Mouse (Mus musculus): ENCODE data around the gene Metrn.

Gene Metrn

GRCm38 (mm10) chr17:25830806-25831431 is 34.0 kb upstream of the Metrn start:
- no peak for DNase-seq (ENCODE audit: low spot score)

- no peak for DNase-seq (ENCODE audit: low spot score)
Observed at GRCm38 (mm10) chr17:25830200-25830753, 33.3 kb upstream of the Metrn start.

- DNase-seq (ENCODE audit: low spot score) = no peak
Observed at GRCm38 (mm10) chr17:25829558-25830017, 32.7 kb upstream of the Metrn start.

GRCm38 (mm10) chr17:25828712-25829557 is 32.0 kb upstream of the Metrn start, which contains the start of gene Jmjd8:
Jmjd8 (plus strand) TSS chr17:25828867.
- DNase-seq (ENCODE audit: low spot score) = peak; percentile 84

GRCm38 (mm10) chr17:25828223-25828594 is 31.3 kb upstream of the Metrn start:
- DNase-seq (ENCODE audit: low spot score) = no peak

GRCm38 (mm10) chr17:25827546-25828222 is 30.7 kb upstream of the Metrn start:
- DNase-seq (ENCODE audit: low spot score) = no peak

GRCm38 (mm10) chr17:25827011-25827410 is 30.1 kb upstream of the Metrn start:
- DNase-seq (ENCODE audit: low spot score) = no peak

GRCm38 (mm10) chr17:25825984-25826570 is 29.1 kb upstream of the Metrn start:
- DNase-seq (ENCODE audit: low spot score) = no peak

- no peak for DNase-seq (ENCODE audit: low spot score)
Observed at GRCm38 (mm10) chr17:25825311-25825710, 28.4 kb upstream of the Metrn start.

- no peak for DNase-seq (ENCODE audit: low spot score)
Observed at GRCm38 (mm10) chr17:25824362-25825142, 27.6 kb upstream of the Metrn start.

GRCm38 (mm10) chr17:25823452-25823851 is 26.5 kb upstream of the Metrn start, which contains the start of gene Wdr24:
Wdr24 (plus strand) TSS chr17:25823627.
- peak; percentile 86 for DNase-seq (ENCODE audit: low spot score)

- no peak for DNase-seq (ENCODE audit: low spot score)
Observed at GRCm38 (mm10) chr17:25818851-25819780, 22.2 kb upstream of the Metrn start.

- DNase-seq (ENCODE audit: low spot score) = no peak
Observed at GRCm38 (mm10) chr17:25817662-25818061, 20.7 kb upstream of the Metrn start.

- peak; percentile 81 for DNase-seq (ENCODE audit: low spot score)
Observed at GRCm38 (mm10) chr17:25813471-25813870, 16.5 kb upstream of the Metrn start.

GRCm38 (mm10) chr17:25810890-25811289 is 14.0 kb upstream of the Metrn start:
- DNase-seq (ENCODE audit: low spot score) = no peak

- DNase-seq (ENCODE audit: low spot score) = no peak
Observed at GRCm38 (mm10) chr17:25809606-25810340, 12.8 kb upstream of the Metrn start.

- peak; percentile 88 for DNase-seq (ENCODE audit: low spot score)
Observed at GRCm38 (mm10) chr17:25808789-25809605, 12.1 kb upstream of the Metrn start, which contains the start of gene Fbxl16. Fbxl16 (plus strand) TSS chr17:25809085.

- no peak for DNase-seq (ENCODE audit: low spot score)
Observed at GRCm38 (mm10) chr17:25808028-25808427, 11.1 kb upstream of the Metrn start.

All from layer of hippocampus, adult 11-12 months (tissue).